ENCODE assay signal across 10 mouse cellular contexts in genomic region chr3:32399931-32400330, GRCm38 (mm10). TPM values are rescaled to one million over a fixed set of nuclear protein-coding genes. Genes with fewer than 3 reads are reported as not detected.
DNase-seq lines count a peak whose midpoint lies in the region; ATAC-seq and TF ChIP-seq lines count a peak whose summit lies in the region.
"Had no signal": no experiment of that assay in that cellular context is flagged by ENCODE, and none has a peak within 500 bp of the region (broad histone marks: within the 10 kb centered on the region; RNA-seq: fewer than 3 reads in every experiment).

No protein-coding gene starts in this region.

- no peaks in the 10 kb centered on the region for H3K36me3 ChIP-seq in forebrain, embryonic 14.5 days (ENCODE audit: control insufficient read depth, insufficient read depth, low read length)
- no peaks in the 10 kb centered on the region for H3K36me3 ChIP-seq in forebrain, embryonic 11.5 days (ENCODE audit: control insufficient read depth, insufficient read depth, low read length)
- no peaks in the 10 kb centered on the region for H3K36me3 ChIP-seq in liver, embryonic 12.5 days
- no peaks in the 10 kb centered on the region for H3K36me3 ChIP-seq in liver, postnatal 0 days (replicated peaks; ENCODE audit: insufficient read depth, low read length)
- H3K36me3 ChIP-seq in limb, embryonic 12.5 days = no peaks in the 10 kb centered on the region

- peak overlapping the region; percentile 18; the same call in 1 of the 2 replicates for H3K9ac ChIP-seq in forebrain, embryonic 14.5 days (ENCODE audit: low read length)
- H3K9ac ChIP-seq in forebrain, embryonic 11.5 days (ENCODE audit: low read length) = no peak overlapping the region
- no peak overlapping the region for H3K9ac ChIP-seq in liver, embryonic 12.5 days
- no peak overlapping the region for H3K9ac ChIP-seq in liver, postnatal 0 days (replicated peaks)
- H3K9ac ChIP-seq in limb, embryonic 12.5 days (replicated peaks) = peak overlapping the region; percentile 23; the same call in 1 of the 2 replicates
- H3K9ac ChIP-seq: forebrain, postnatal 0 days had no signal

- H3K4me2 ChIP-seq in forebrain, embryonic 14.5 days (ENCODE audit: low read length) = 0 out of 2 replicates have a peak overlapping the region, but pooled peaks have one; percentile 12
- H3K4me2 ChIP-seq in forebrain, embryonic 11.5 days (ENCODE audit: low read depth, low read length, severe bottlenecking) = no peak overlapping the region
- 0 out of 2 replicates have a peak overlapping the region, but pooled peaks have one; percentile 6 for H3K4me2 ChIP-seq in liver, embryonic 12.5 days
- no peak overlapping the region for H3K4me2 ChIP-seq in liver, postnatal 0 days (ENCODE audit: low read depth, low read length)
- peak overlapping the region; percentile 30 for H3K4me2 ChIP-seq in limb, embryonic 12.5 days

- TF ChIP-seq CTCF in liver, postnatal 0 days (IDR thresholded peaks at IDR 0.05; ENCODE audit: low read depth) = no peak

- no peak for ATAC-seq in forebrain, embryonic 14.5 days
- no peak for ATAC-seq in forebrain, embryonic 11.5 days (replicated peaks; ENCODE audit: low FRiP score)
- no peak for ATAC-seq in liver, embryonic 12.5 days
- ATAC-seq in liver, postnatal 0 days = no peak
- ATAC-seq in limb, embryonic 12.5 days (ENCODE audit: insufficient number of reproducible peaks, insufficient read depth, low FRiP score, low TSS enrichment, low read depth) = no peak
- ATAC-seq: forebrain, postnatal 0 days had no signal

- H3K27me3 ChIP-seq in forebrain, embryonic 14.5 days (replicated peaks; ENCODE audit: control insufficient read depth, insufficient read depth, low read length) = no peaks in the 10 kb centered on the region
- H3K27me3 ChIP-seq in forebrain, embryonic 11.5 days (ENCODE audit: control insufficient read depth, insufficient read depth, low read length) = no peaks in the 10 kb centered on the region
- H3K27me3 ChIP-seq in liver, embryonic 12.5 days (replicated peaks) = no peaks in the 10 kb centered on the region
- H3K27me3 ChIP-seq in liver, postnatal 0 days (ENCODE audit: insufficient read depth, low read length) = no peaks in the 10 kb centered on the region
- H3K27me3 ChIP-seq in limb, embryonic 12.5 days = no peaks in the 10 kb centered on the region

- no peak for DNase-seq in forebrain, embryonic 14.5 days (ENCODE audit: low spot score)
- no peak for DNase-seq in forebrain, embryonic 11.5 days (ENCODE audit: low spot score)
- no peak for DNase-seq in liver, postnatal 0 days
- no peak for DNase-seq in testis, postnatal 14 days (ENCODE audit: low spot score)
- no peak for DNase-seq in cerebellum, adult 8-10 months
- DNase-seq: cerebellum, postnatal 36 days; forebrain, postnatal 0 days had no signal

- H3K4me1 ChIP-seq in forebrain, embryonic 14.5 days (ENCODE audit: control insufficient read depth, insufficient read depth, low read length) = peaks cover 15% of the 10 kb centered on the region
- peaks cover 5% of the 10 kb centered on the region; the same call in 1 of the 2 replicates for H3K4me1 ChIP-seq in forebrain, embryonic 11.5 days (replicated peaks; ENCODE audit: control insufficient read depth, insufficient read depth, low read length)
- H3K4me1 ChIP-seq in liver, embryonic 12.5 days = peaks cover 62% of the 10 kb centered on the region
- peaks cover 29% of the 10 kb centered on the region for H3K4me1 ChIP-seq in liver, postnatal 0 days (ENCODE audit: insufficient read depth)
- peaks cover 20% of the 10 kb centered on the region for H3K4me1 ChIP-seq in brown adipose tissue, adult 24 weeks (ENCODE audit: control insufficient read depth, insufficient read depth, insufficient read length, low read length)
- peaks cover 41% of the 10 kb centered on the region for H3K4me1 ChIP-seq in limb, embryonic 12.5 days (replicated peaks)

- WGBS in forebrain, embryonic 14.5 days = 74% methylated on average over 2 of the region's 2 CpGs
- WGBS in forebrain, embryonic 11.5 days = 67% methylated on average over 2 of the region's 2 CpGs
- WGBS in liver, embryonic 12.5 days (ENCODE audit: insufficient replicate concordance) = 58% methylated on average over 2 of the region's 2 CpGs
- 70% methylated on average over 2 of the region's 2 CpGs for WGBS in liver, postnatal 0 days (ENCODE audit: insufficient replicate concordance)
- 27% methylated on average over 2 of the region's 2 CpGs for WGBS in limb, embryonic 12.5 days

- no peak for TF ChIP-seq EP300 in liver, postnatal 0 days (IDR thresholded peaks at IDR 0.05; ENCODE audit: low read depth)

- no peak overlapping the region for H3K4me3 ChIP-seq in forebrain, embryonic 14.5 days (ENCODE audit: low read depth, low read length)
- no peak overlapping the region for H3K4me3 ChIP-seq in forebrain, embryonic 11.5 days (ENCODE audit: low read depth, low read length)
- H3K4me3 ChIP-seq in liver, embryonic 12.5 days = no peak overlapping the region
- H3K4me3 ChIP-seq in liver, postnatal 0 days (ENCODE audit: low read depth, low read length) = no peak overlapping the region
- H3K4me3 ChIP-seq in brown adipose tissue, adult 24 weeks (ENCODE audit: insufficient read depth, low read depth, low read length) = no peak overlapping the region
- no peak overlapping the region for H3K4me3 ChIP-seq in limb, embryonic 12.5 days (replicated peaks)

- H3K9me3 ChIP-seq in forebrain, embryonic 14.5 days (replicated peaks; ENCODE audit: control insufficient read depth, low read length) = no peaks in the 10 kb centered on the region
- no peaks in the 10 kb centered on the region for H3K9me3 ChIP-seq in forebrain, embryonic 11.5 days (ENCODE audit: control insufficient read depth, low read length)
- H3K9me3 ChIP-seq in liver, embryonic 12.5 days (replicated peaks) = no peaks in the 10 kb centered on the region
- no peaks in the 10 kb centered on the region for H3K9me3 ChIP-seq in liver, postnatal 0 days (ENCODE audit: low read length)
- H3K9me3 ChIP-seq in limb, embryonic 12.5 days = no peaks in the 10 kb centered on the region

- no peak overlapping the region for H3K27ac ChIP-seq in forebrain, embryonic 14.5 days (ENCODE audit: low read depth, low read length)
- H3K27ac ChIP-seq in forebrain, embryonic 11.5 days (ENCODE audit: low read depth, low read length) = no peak overlapping the region
- H3K27ac ChIP-seq in liver, embryonic 12.5 days = no peak overlapping the region
- no peak overlapping the region for H3K27ac ChIP-seq in liver, postnatal 0 days (ENCODE audit: low read depth)
- H3K27ac ChIP-seq in brown adipose tissue, adult 24 weeks (replicated peaks; ENCODE audit: low read depth, low read length) = 0 out of 2 replicates have a peak overlapping the region, but pooled peaks have one; percentile 27
- H3K27ac ChIP-seq in limb, embryonic 12.5 days = 0 out of 2 replicates have a peak overlapping the region, but pooled peaks have one; percentile 31

RNA-seq across cellular contexts. Expression of gene Pik3ca, which starts 2.5 kb away (rescaled TPM):
- 17.7 and 18.7 TPM in 2 replicates for polyA plus RNA-seq in forebrain, embryonic 14.5 days (2014; fragmentation: Nextera tagmentation; extraction: Ambion mirVana)
- 14.2 and 16.1 TPM in 2 replicates for polyA plus RNA-seq in forebrain, embryonic 11.5 days (2014; fragmentation: Nextera tagmentation; extraction: Ambion mirVana)
- 4.6 and 5.6 TPM in 2 replicates for polyA plus RNA-seq in liver, embryonic 12.5 days (2016; fragmentation: Nextera tagmentation; extraction: Ambion mirVana)
- 3.4 and 3.9 TPM in 2 replicates for polyA plus RNA-seq in liver, postnatal 0 days (2015; fragmentation: Nextera tagmentation; extraction: Ambion mirVana)
- polyA plus RNA-seq in brown adipose tissue, adult 24 weeks (2012; ENCODE audit: insufficient read depth, insufficient read length, missing spikeins) = 14.3 and 17.7 TPM in 2 replicates
- polyA plus RNA-seq in limb, embryonic 12.5 days (2016; fragmentation: Nextera tagmentation; extraction: Ambion mirVana) = 11.4 and 12.0 TPM in 2 replicates

RNA-seq across cellular contexts. Expression of gene Zmat3, which starts 34.1 kb away (rescaled TPM):
- polyA plus RNA-seq in forebrain, embryonic 14.5 days (2014; fragmentation: Nextera tagmentation; extraction: Ambion mirVana) = 6.8 and 7.2 TPM in 2 replicates
- 10.8 and 11.5 TPM in 2 replicates for polyA plus RNA-seq in forebrain, embryonic 11.5 days (2014; fragmentation: Nextera tagmentation; extraction: Ambion mirVana)
- polyA plus RNA-seq in liver, embryonic 12.5 days (2016; fragmentation: Nextera tagmentation; extraction: Ambion mirVana) = 0.82 and 0.91 TPM in 2 replicates
- 0.62 and 0.73 TPM in 2 replicates for polyA plus RNA-seq in liver, postnatal 0 days (2015; fragmentation: Nextera tagmentation; extraction: Ambion mirVana)
- polyA plus RNA-seq in brown adipose tissue, adult 24 weeks (2012; ENCODE audit: insufficient read depth, insufficient read length, missing spikeins) = 2.9 and 3.5 TPM in 2 replicates
- polyA plus RNA-seq in limb, embryonic 12.5 days (2016; fragmentation: Nextera tagmentation; extraction: Ambion mirVana) = 5.4 and 5.9 TPM in 2 replicates

Comparison
In these comparisons a context has a peak if more than half of its experiments do, and no peak if none do; other contexts are left out.
1. H3K4me2 ChIP-seq: peak in forebrain, embryonic 14.5 days (single experiment), liver, embryonic 12.5 days (single experiment) and limb, embryonic 12.5 days (single experiment); none in forebrain, embryonic 11.5 days (single experiment) and liver, postnatal 0 days (single experiment).
2. H3K9ac ChIP-seq: peak in forebrain, embryonic 14.5 days (single experiment) and limb, embryonic 12.5 days (single experiment); none in forebrain, embryonic 11.5 days (single experiment), liver, embryonic 12.5 days (single experiment) and liver, postnatal 0 days (single experiment).
3. H3K27ac ChIP-seq: peak in brown adipose tissue, adult 24 weeks (single experiment) and limb, embryonic 12.5 days (single experiment); none in forebrain, embryonic 14.5 days (single experiment), forebrain, embryonic 11.5 days (single experiment), liver, embryonic 12.5 days (single experiment) and liver, postnatal 0 days (single experiment).